Mouse (Mus musculus) lung, postnatal 0 days (tissue): Measurements from ENCODE around the gene Rpl10a.

Experiments used
- CTCF ChIP-seq: IDR thresholded peaks from 2 replicates; pipeline ENCODE4 v1.5.1; 2016; ENCODE audit warnings: antibody characterized with exemption, mild to moderate bottlenecking
- EP300 ChIP-seq: IDR thresholded peaks from 2 replicates; pipeline ENCODE4 v1.6.1; 2016; ENCODE audit warnings: antibody characterized with exemption, mild to moderate bottlenecking, control low read depth

DNA sequence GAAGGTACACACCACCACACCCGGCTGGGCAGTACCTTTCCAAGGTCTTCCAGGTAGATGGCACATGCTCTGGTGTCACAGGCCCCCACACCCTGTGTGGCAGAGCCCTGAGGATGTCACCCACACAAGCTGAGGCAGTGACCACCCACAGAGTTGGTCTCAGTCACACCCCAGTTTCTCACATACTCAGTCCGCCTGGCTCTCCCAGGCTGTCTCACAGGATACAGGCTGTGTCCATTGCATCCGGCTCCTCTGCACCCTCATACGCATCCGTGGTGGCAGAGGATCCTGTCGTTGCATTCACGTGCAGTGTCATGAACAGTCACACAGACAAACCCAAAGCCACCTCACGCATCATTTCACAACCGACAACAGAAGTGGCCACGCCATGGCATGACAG, 19.1 kb downstream of the Rpl10a start:
- TF ChIP-seq CTCF: no peak
- TF ChIP-seq EP300: no peak
